Mouse (Mus musculus) c-Kit-positive CD71-negative TER-119-negative erythroid progenitor cells, embryonic 14.5 days (primary cell): ENCODE results near the gene Vtcn1.
"Not testable (repeated sequence)": the region's sequence is repeated elsewhere in the genome, so short reads cannot be mapped to it uniquely, and the experiment has no call there.

Source experiments
- DNase-seq: peaks from one replicate; pipeline ENCODE4 v3.0.0-alpha.2; 2013; ENCODE audit warnings: low read depth

Gene Vtcn1

GRCm38 (mm10) chr3:100825225-100825965 lies at the start of gene Vtcn1:
Vtcn1 (plus strand) TSS chr3:100825459.
- no peak for DNase-seq

DNA sequence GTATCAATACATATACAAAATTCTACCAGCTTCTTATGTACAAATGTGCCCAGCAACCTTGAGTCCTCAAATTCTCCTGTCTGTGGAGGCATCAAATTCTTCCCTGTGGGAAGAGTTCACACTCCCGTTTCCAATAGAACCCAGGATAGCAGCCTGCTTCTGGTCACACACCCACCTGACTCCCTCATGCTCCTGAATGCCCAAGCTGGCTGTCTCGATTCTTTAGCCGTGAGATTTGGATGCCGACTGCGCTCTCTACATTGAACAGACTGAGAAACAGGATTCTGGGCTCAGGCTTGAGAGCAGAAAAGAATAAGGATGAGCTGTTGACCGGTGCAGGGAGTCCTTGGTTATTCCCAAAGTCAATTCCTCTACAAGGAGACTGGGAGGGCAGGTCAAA lies 48.3 kb upstream of the Vtcn1 start:
- DNase-seq: no peak

DNA sequence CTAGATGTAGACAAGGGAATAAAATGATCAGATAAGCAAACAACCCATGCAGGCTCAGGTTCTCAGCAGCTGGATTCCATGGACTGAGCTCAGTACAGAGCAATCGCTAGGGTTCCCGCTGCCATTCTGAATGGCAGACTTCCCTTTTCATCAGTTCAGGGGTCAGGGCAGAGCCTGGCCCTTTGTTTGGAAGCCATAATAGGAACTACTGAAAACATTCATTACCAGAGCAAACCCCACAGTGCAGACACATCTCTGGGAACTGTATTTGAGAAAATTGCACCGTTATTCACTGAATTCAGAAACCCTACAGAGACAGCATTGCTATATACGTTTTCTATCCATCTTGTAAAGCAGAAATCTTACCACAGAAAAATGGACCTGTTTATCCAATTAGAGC lies 47.7 kb upstream of the Vtcn1 start:
- DNase-seq: no peak

DNA sequence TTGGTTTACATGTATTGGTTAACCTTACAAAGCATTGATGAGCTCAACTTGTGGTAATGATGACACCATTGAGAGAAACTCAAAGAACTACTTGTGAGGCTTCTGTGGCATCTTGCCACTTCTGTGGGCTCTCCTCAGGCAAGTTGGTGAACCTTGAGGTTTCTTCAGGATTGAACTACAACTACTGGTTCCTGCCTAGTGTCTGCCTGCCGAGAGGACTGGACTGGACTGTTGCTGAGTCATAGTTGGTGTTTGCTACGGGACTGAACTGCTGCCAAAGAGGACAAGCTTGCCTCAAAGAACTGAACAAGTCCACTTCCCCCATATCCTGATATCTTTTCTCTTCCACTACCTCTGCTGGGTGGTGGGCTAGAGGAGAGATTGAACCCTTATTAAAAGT lies 39.2 kb upstream of the Vtcn1 start:
- no peak for DNase-seq

GRCm38 (mm10) chr3:100791670-100792069 lies 33.6 kb upstream of the Vtcn1 start:
- DNase-seq: no peak

DNA sequence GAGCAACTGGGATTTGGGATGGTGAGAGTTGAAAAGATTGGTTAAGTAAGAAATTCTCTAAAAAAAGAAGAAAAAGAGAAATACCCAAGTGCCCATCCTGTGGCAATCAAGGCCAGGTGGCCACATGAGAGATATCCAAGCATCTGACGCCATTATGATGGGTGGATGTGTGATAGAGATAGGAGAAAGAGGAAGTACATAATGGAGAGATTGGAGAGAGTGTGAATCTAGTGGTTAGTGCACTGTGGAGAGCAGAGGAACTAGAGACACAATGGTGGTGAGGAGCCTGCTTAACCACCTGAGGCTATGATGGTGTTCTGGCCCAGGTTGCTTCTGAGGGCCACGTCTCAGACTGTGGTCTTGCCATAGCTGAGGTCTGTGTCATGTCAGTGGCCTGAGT lies 31.9 kb upstream of the Vtcn1 start:
- no peak for DNase-seq

GRCm38 (mm10) chr3:100796571-100796970 lies 28.7 kb upstream of the Vtcn1 start:
- no peak for DNase-seq

GRCm38 (mm10) chr3:100797166-100798145 lies 27.8 kb upstream of the Vtcn1 start:
- no peak for DNase-seq

GRCm38 (mm10) chr3:100798872-100799422 lies 26.3 kb upstream of the Vtcn1 start:
- DNase-seq: no peak

DNA sequence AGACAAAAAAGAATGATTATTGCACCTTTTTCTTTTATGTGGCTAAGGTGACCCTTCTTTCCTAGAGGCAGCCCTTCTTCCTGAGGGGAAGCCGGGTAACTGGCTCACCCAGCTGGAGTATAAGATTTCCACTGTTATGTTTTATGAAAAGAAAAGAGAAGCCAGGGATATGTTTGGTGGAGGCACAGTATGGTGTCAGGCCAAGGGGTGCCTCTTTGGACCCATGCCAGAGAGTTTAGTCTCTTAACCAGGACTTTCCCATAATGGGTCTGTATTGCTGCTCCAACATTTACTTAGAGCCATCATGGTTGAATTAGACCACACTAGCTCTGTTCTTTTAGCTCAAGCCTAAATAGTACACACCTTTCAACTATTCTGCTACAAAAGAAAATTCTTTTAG lies 20.3 kb upstream of the Vtcn1 start:
- DNase-seq: no peak

DNA sequence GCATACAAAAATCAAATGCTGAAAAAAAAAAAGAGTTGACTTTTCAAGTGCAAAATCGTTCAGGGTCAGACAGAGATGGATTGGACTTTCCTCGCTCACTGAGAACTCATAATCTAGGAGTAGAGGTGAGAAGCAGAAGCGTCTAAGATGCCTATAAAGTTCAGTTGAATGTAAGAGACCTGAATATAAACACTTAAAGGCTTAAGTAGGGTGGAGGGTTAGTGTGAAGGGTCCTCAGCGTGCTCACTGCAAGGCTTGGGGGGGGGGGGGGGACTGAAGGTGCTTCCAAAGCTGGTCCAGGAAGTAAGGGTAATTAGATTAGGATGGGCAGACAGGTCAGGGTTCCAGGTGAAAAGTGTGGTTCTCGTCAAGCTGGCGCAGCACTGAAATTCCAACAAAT lies 19.3 kb upstream of the Vtcn1 start:
- DNase-seq: no peak

DNA sequence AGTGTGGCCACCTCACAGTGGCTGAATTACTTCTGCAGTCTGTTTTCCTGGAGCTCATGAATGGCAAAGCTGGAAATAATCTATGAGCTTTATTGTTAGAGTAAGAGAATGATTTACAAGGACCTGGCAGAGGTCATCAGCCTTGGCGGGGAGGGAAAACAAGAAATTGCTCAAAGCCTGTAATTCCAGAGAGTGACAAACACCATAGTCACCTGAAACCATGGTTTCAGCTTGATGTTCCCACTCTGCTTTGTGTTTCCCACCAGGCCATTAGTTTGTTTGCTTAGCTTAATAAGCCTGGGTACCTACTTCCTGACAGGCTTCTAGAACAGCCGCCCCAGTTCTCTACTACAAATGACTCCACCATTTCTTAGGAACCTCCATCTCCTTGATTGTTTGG lies 14.8 kb upstream of the Vtcn1 start:
- no peak for DNase-seq

- no peak for DNase-seq
Measured at GRCm38 (mm10) chr3:100811836-100812235, 13.4 kb upstream of the Vtcn1 start.

DNA sequence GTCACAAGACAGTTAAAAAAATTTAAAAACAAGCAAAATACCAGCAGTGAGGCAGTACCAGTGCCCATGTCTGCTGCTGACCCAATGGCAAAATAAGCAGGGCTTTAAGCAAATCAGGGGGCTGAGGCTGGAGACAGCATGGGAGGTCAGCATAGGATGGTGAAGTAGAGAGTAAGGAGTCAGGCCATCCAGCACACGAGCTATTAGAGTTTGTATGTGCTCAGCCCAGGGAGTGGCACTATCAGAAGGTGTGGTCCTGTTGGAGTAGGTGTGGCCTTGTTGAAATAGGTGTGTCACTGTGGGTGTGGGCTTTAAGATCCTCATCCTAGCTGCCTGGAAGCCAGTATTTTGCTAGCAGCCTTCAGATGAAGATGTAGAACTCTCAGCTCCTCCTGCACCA lies 9.8 kb upstream of the Vtcn1 start:
- not testable (repeated sequence) for DNase-seq

DNA sequence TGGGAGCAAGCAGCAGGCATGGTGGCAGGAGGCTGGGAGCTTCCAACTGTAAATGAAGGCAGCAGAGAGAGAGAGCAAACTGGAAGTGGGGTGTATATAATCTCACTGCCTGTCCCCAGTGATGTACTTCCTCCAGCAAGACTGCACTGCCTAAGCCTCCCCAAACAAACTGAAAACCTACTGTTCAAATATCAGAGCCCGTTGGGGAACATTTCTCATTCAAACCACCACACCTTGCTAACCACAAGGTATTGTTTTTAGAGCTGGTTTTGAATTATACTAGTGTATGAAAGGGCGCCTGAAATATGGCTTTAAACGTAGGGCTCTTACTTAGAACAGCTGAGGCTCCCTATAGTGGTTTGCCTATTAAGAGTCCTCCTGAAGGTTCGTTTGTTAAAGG lies 6.5 kb upstream of the Vtcn1 start:
- DNase-seq: no peak

DNA sequence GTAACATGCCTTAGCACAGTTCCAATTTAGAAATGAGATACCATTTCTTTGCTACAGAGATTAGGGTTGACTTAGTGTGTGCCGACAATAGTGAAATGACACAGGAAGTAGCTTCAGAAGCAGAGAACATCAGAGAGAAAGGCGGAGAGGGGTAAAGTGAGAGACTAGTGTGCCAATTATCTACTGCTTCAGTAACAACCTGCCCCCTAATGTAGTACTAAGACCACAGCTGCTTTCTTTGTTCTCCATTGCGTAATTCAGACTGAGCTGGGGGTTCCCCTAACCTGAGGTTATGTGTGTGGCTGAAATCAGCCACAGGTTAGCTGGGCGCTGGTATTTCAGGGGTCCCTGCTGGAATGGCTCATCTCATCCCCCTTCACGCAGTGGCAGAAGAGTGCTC lies 5.7 kb upstream of the Vtcn1 start:
- no peak for DNase-seq

- no peak for DNase-seq
Measured at GRCm38 (mm10) chr3:100820852-100821251, 4.4 kb upstream of the Vtcn1 start.

- DNase-seq: no peak
Measured at GRCm38 (mm10) chr3:100821276-100821675, 4.0 kb upstream of the Vtcn1 start.

DNA sequence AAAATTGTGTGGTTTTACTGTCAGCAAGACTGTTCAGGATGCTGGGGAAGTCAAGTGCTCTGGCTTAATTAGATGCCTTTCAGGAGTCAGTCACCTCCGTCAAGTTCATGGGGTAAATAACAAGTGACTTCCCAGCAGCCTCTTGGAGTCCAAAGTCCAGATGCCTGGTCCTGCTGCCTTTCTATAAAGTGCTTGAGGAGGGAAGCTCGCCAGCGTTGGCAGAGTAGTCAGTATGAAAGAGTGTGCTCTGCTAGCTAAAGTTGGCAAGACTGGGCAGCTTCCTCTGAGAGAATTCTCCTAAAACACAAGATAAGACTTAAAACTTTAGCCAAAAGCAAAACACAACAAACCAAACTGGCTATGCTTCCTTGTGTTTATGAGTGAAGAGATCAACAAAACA lies 18.5 kb downstream of the Vtcn1 start:
- DNase-seq: no peak

- DNase-seq: no peak
Measured at GRCm38 (mm10) chr3:100844366-100844765, 19.1 kb downstream of the Vtcn1 start.

- no peak for DNase-seq
Measured at GRCm38 (mm10) chr3:100848348-100848747, 23.1 kb downstream of the Vtcn1 start.

GRCm38 (mm10) chr3:100850468-100850867 lies 25.2 kb downstream of the Vtcn1 start:
- no peak for DNase-seq
